Mouse (Mus musculus): ENCODE measurements around the gene Ppp1r3e. TPM values are rescaled to one million over a fixed set of nuclear protein-coding genes. Genes with fewer than 3 reads are reported as not detected.

The Ppp1r3e gene
- total and polyA plus RNA-seq, 3 experiments: 0.51 to 1.4 (median 1.3) TPM

DNA sequence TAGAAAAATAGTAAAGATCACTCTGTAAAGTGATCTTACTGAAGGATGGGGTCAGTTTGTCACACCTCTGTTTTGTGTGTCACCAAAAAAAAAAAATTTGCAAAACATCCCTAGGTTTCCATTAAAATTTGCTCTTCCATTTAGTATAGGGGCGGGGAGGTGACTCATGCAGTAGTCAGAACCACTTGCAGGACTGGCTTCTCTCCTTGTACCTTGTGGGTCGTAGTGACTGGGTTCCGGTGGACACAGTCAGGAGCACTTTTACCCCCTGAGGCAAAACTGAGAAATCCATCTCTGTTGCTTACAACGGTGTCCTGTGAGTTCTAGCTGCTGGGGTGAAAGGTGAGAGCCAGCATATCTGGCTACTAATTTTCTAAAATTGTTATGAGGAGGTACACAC lies 26.3 kb upstream of the Ppp1r3e start:
- Histone ChIP-seq H3K27me3 (replicated peaks) (peaks cover 2% of the 10 kb centered on the region), H3K27ac (ENCODE audit: insufficient read depth, low read depth) (no peak overlapping the region), H3K36me3 (replicated peaks in 1 of 2; ENCODE audit: control insufficient read depth in 1 of 2, insufficient read depth in 1 of 2, low read length in 1 of 2) (peaks cover 0 to 9% of the 10 kb centered on the region in 2 experiments), H3K79me2 (replicated peaks; ENCODE audit: control insufficient read depth, extremely low read depth, insufficient read depth, poor library complexity, severe bottlenecking) (no peaks in the 10 kb centered on the region), H3K4me2 (ENCODE audit: insufficient read depth, low read depth, poor library complexity, severe bottlenecking) (no peak overlapping the region), H3K9me3 (replicated peaks; ENCODE audit: low read length) (no peaks in the 10 kb centered on the region), H3K4me3 (replicated peaks in 1 of 3; ENCODE audit: low read depth in 2 of 3, low read length in 2 of 3, poor library complexity in 1 of 3) (no peak overlapping the region), H3K9ac (ENCODE audit: insufficient read depth, low read depth) (no peak overlapping the region), H3K4me1 (ENCODE audit: control insufficient read depth in 1 of 2, insufficient read depth in 2 of 2) (peaks cover 0 to 10% of the 10 kb centered on the region in 2 experiments; a peak in 2 of 4 replicates)
- dilution Hi-C loops (cut with MboI; ENCODE audit: extremely low pct_ligation_motif_present, extremely low pct_unique_long_range_greater_than_20kb, low sequenced_read_pairs) (no loop called here), in situ Hi-C loops (cut with MboI; ENCODE audit: low pct_ligation_motif_present, low pct_unique_long_range_greater_than_20kb, low sequenced_read_pairs) (loop anchor here (5.0 kb wide), 2 partner anchors 34 to 109 kb away; partner anchors contain the start of gene Cmtm5)
- no peak for DNase-seq (ENCODE audit: extremely low read depth)
- TF ChIP-seq E2F4 (IDR thresholded peaks at IDR 0.05; ENCODE audit: insufficient replicate concordance, low read depth, low read length) (no peak), UBTF (IDR thresholded peaks at IDR 0.05; ENCODE audit: low read depth, low read length) (no peak), NELFE (IDR thresholded peaks at IDR 0.05; ENCODE audit: low read depth, low read length) (no peak), JUN (IDR thresholded peaks at IDR 0.05; ENCODE audit: insufficient read depth, low read depth, low read length) (no peak), POLR2A (IDR thresholded peaks at IDR 0.05; ENCODE audit: low read depth, low read length) (no peak), CHD1 (IDR thresholded peaks at IDR 0.05; ENCODE audit: low read depth, low read length) (no peak), MEF2A (IDR thresholded peaks at IDR 0.05; ENCODE audit: borderline replicate concordance, low read depth, low read length) (no peak), TCF12 (IDR thresholded peaks at IDR 0.05; ENCODE audit: low read depth, low read length) (no peak)

DNA sequence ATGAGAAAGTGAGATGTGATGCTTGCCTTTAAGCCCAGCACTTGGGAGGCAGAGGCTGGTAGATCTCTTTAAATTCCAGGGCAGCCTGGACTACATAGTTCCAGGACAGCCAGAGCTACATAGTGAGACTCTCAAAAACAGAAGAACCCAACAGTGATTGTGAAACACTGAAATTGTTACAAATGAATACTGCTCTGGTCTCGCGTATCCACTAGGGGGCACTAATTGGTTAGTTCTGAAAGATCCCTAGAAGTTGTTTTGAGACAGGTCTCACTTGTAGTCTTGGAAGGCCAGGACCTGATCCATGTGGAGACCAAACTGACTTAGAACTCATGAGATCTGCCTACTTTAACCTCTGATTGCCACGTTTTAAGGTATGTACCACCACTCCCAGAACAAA lies 23.0 kb upstream of the Ppp1r3e start:
- H3K9me3 ChIP-seq (replicated peaks; ENCODE audit: low read length): no peaks in the 10 kb centered on the region
- H3K4me3 ChIP-seq (replicated peaks in 1 of 3; ENCODE audit: low read depth in 2 of 3, low read length in 2 of 3, poor library complexity in 1 of 3): no peak overlapping the region
- dilution Hi-C loops (cut with MboI; ENCODE audit: extremely low pct_ligation_motif_present, extremely low pct_unique_long_range_greater_than_20kb, low sequenced_read_pairs) (no loop called here), in situ Hi-C loops (cut with MboI; ENCODE audit: low pct_ligation_motif_present, low pct_unique_long_range_greater_than_20kb, low sequenced_read_pairs) (loop anchor here (5.0 kb wide), 2 partner anchors 37 to 112 kb away; partner anchors contain the start of gene Cmtm5)
- H3K79me2 ChIP-seq (replicated peaks; ENCODE audit: control insufficient read depth, extremely low read depth, insufficient read depth, poor library complexity, severe bottlenecking): peaks cover 11% of the 10 kb centered on the region
- H3K36me3 ChIP-seq (replicated peaks in 1 of 2; ENCODE audit: control insufficient read depth in 1 of 2, insufficient read depth in 1 of 2, low read length in 1 of 2): peaks cover 26 to 40% of the 10 kb centered on the region in 2 experiments
- no peak overlapping the region for H3K9ac ChIP-seq (ENCODE audit: insufficient read depth, low read depth)
- no peaks in the 10 kb centered on the region for H3K27me3 ChIP-seq (replicated peaks)
- DNase-seq (ENCODE audit: extremely low read depth): peak; percentile 82
- peaks cover 0 to 33% of the 10 kb centered on the region in 2 experiments; a peak in 2 of 4 replicates for H3K4me1 ChIP-seq (ENCODE audit: control insufficient read depth in 1 of 2, insufficient read depth in 2 of 2)
- H3K4me2 ChIP-seq (ENCODE audit: insufficient read depth, low read depth, poor library complexity, severe bottlenecking): no peak overlapping the region
- no peak overlapping the region for H3K27ac ChIP-seq (ENCODE audit: insufficient read depth, low read depth)
- TF ChIP-seq MXI1 (IDR thresholded peaks at IDR 0.05; ENCODE audit: low read depth, low read length) (no peak), CTCF (conservative IDR thresholded peaks at IDR 0.05 in 1 of 2, IDR thresholded peaks at IDR 0.05 in 1 of 2; ENCODE audit: low read depth in 2 of 2, low read length in 2 of 2) (peak in 1 of 2 experiments; percentile 81; a peak in 2 of 4 replicates), ETS1 (conservative IDR thresholded peaks at IDR 0.05; ENCODE audit: low read depth, low read length) (no peak), USF2 (conservative IDR thresholded peaks at IDR 0.05; ENCODE audit: low read depth, low read length) (no peak), ZKSCAN1 (IDR thresholded peaks at IDR 0.05; ENCODE audit: borderline replicate concordance, low read depth, low read length) (no peak), POLR2A (IDR thresholded peaks at IDR 0.05; ENCODE audit: low read depth, low read length) (no peak), POLR2AphosphoS2 (IDR thresholded peaks at IDR 0.05; ENCODE audit: low read depth, low read length) (no peak)
